Mouse (Mus musculus): ENCODE measurements around the gene Cadm2.

Gene Cadm2

GRCm38 (mm10) chr16:67482542-67482941, 138.2 kb downstream of the Cadm2 start:
- no peak for DNase-seq

GRCm38 (mm10) chr16:67467041-67467440, 153.7 kb downstream of the Cadm2 start:
- no peak for DNase-seq

GRCm38 (mm10) chr16:67436301-67436700, 184.4 kb downstream of the Cadm2 start:
- DNase-seq, result no peak

- no peak for DNase-seq
Observed at GRCm38 (mm10) chr16:67425371-67425770, 195.3 kb downstream of the Cadm2 start.

- DNase-seq, result no peak
Observed at GRCm38 (mm10) chr16:67410926-67411325, 209.8 kb downstream of the Cadm2 start.

- DNase-seq, result no peak
Observed at GRCm38 (mm10) chr16:67410482-67410881, 210.2 kb downstream of the Cadm2 start.

- no peak for DNase-seq
Observed at GRCm38 (mm10) chr16:67367745-67368144, 253.0 kb downstream of the Cadm2 start.

- DNase-seq, result no peak
Observed at GRCm38 (mm10) chr16:67348011-67348410, 272.7 kb downstream of the Cadm2 start.

- DNase-seq, result no peak
Observed at GRCm38 (mm10) chr16:67347561-67347960, 273.1 kb downstream of the Cadm2 start.

- DNase-seq, result no peak
Observed at GRCm38 (mm10) chr16:67346621-67347290, 274.0 kb downstream of the Cadm2 start.

GRCm38 (mm10) chr16:67344194-67344593, 276.5 kb downstream of the Cadm2 start:
- DNase-seq, result no peak

GRCm38 (mm10) chr16:67311033-67311432, 309.7 kb downstream of the Cadm2 start:
- DNase-seq, result no peak

GRCm38 (mm10) chr16:67284664-67285063, 336.0 kb downstream of the Cadm2 start:
- DNase-seq, result no peak

- no peak for DNase-seq
Observed at GRCm38 (mm10) chr16:67243598-67243997, 377.1 kb downstream of the Cadm2 start.

- no peak for DNase-seq
Observed at GRCm38 (mm10) chr16:67234862-67235261, 385.8 kb downstream of the Cadm2 start.

- DNase-seq, result no peak
Observed at GRCm38 (mm10) chr16:67226696-67227095, 394.0 kb downstream of the Cadm2 start.

- no peak for DNase-seq
Observed at GRCm38 (mm10) chr16:67203329-67203728, 417.4 kb downstream of the Cadm2 start.

GRCm38 (mm10) chr16:67192852-67193415, 427.8 kb downstream of the Cadm2 start:
- DNase-seq, result no peak

- no peak for DNase-seq
Observed at GRCm38 (mm10) chr16:67192395-67192794, 428.3 kb downstream of the Cadm2 start.

- no peak for DNase-seq
Observed at GRCm38 (mm10) chr16:67186322-67186721, 434.4 kb downstream of the Cadm2 start.

GRCm38 (mm10) chr16:67182958-67183357, 437.8 kb downstream of the Cadm2 start:
- DNase-seq, result no peak

GRCm38 (mm10) chr16:67175386-67175785, 445.3 kb downstream of the Cadm2 start:
- no peak for DNase-seq

- DNase-seq, result no peak
Observed at GRCm38 (mm10) chr16:67162211-67162790, 458.4 kb downstream of the Cadm2 start.

GRCm38 (mm10) chr16:67124811-67125210, 495.9 kb downstream of the Cadm2 start:
- no peak for DNase-seq

GRCm38 (mm10) chr16:67122532-67122931, 498.2 kb downstream of the Cadm2 start:
- no peak for DNase-seq
